Mouse (Mus musculus): ENCODE measurements at regions not wholly inside any gene's neighbourhood (a gene's known extent, or its start where the extent isn't known, plus 50 kb on each side); places are given as distances from the start of the nearest gene placed in this dataset.

- no peak for TF ChIP-seq CTCF (IDR thresholded peaks at IDR 0.05 in 2 of 3, conservative IDR thresholded peaks at IDR 0.05 in 1 of 3; ENCODE audit: control insufficient read depth in 1 of 3, insufficient read depth in 1 of 3, low read depth in 2 of 3, low read length in 3 of 3, poor library complexity in 1 of 3, severe bottlenecking in 1 of 3)
- TF ChIP-seq ZC3H11A (IDR thresholded peaks at IDR 0.05; ENCODE audit: low read depth, low read length) = no peak
- no peak for TF ChIP-seq USF2 (IDR thresholded peaks at IDR 0.05; ENCODE audit: borderline replicate concordance in 1 of 2, insufficient read depth in 1 of 2, low read depth in 1 of 2, low read length in 2 of 2)
- no peak for TF ChIP-seq HCFC1 (IDR thresholded peaks at IDR 0.05; ENCODE audit: low read depth, low read length)
- no peak for TF ChIP-seq POLR2A (IDR thresholded peaks at IDR 0.05; ENCODE audit: control insufficient read depth in 1 of 2, insufficient read depth in 1 of 2, low read depth in 1 of 2, low read length in 2 of 2, poor library complexity in 1 of 2)
- TF ChIP-seq POLR2AphosphoS2 (IDR thresholded peaks at IDR 0.05; ENCODE audit: low read length) = no peak
- TF ChIP-seq MAFK (IDR thresholded peaks at IDR 0.05; ENCODE audit: borderline replicate concordance, low read depth, low read length) = no peak
- TF ChIP-seq TCF12 (IDR thresholded peaks at IDR 0.05; ENCODE audit: low read depth, low read length) = no peak
- no peak for TF ChIP-seq RCOR1 (IDR thresholded peaks at IDR 0.05; ENCODE audit: low read depth, low read length)
- TF ChIP-seq USF1 (IDR thresholded peaks at IDR 0.05; ENCODE audit: low read depth, low read length) = no peak
- TF ChIP-seq MXI1 (IDR thresholded peaks at IDR 0.05; ENCODE audit: low read depth, low read length) = no peak
- TF ChIP-seq ZMIZ1 (IDR thresholded peaks at IDR 0.05; ENCODE audit: low read depth, low read length) = no peak
- TF ChIP-seq UBTF (IDR thresholded peaks at IDR 0.05; ENCODE audit: borderline replicate concordance, insufficient read depth, low read depth, low read length) = no peak
- no peak for TF ChIP-seq MEF2A (IDR thresholded peaks at IDR 0.05; ENCODE audit: extremely low read depth, insufficient replicate concordance, low read depth, low read length, poor library complexity, severe bottlenecking)
Measured at GRCm38 (mm10) chr5:75295676-75296075, 143.6 kb downstream of the Pdgfra start.

All from MEL (cell line).